ENCODE assay signal across 18 mouse cellular contexts in genomic region chr7:64045292-64045691, GRCm38 (mm10).
"Had no signal": no experiment of that assay in that cellular context is flagged by ENCODE, and none has a peak within 500 bp of the region (broad histone marks: within the 10 kb centered on the region; RNA-seq: fewer than 3 reads in every experiment).

No protein-coding gene starts in this region.

- ATAC-seq: midbrain, embryonic 16.5 days had no signal

- H3K4me2 ChIP-seq: lung, embryonic 14.5 days; midbrain, embryonic 12.5 days; neural tube, embryonic 13.5 days; neural tube, embryonic 15.5 days had no signal

- H3K36me3 ChIP-seq: midbrain, embryonic 10.5 days; midbrain, embryonic 12.5 days; neural tube, embryonic 13.5 days; neural tube, embryonic 15.5 days had no signal

- H3K9me3 ChIP-seq: midbrain, embryonic 12.5 days; neural tube, embryonic 13.5 days; neural tube, embryonic 15.5 days had no signal

- H3K27ac ChIP-seq: midbrain, embryonic 10.5 days; midbrain, embryonic 12.5 days; neural tube, embryonic 13.5 days; neural tube, embryonic 15.5 days had no signal

- H3K4me3 ChIP-seq: midbrain, embryonic 10.5 days; midbrain, embryonic 12.5 days; myocyte; neural tube, embryonic 13.5 days; neural tube, embryonic 15.5 days had no signal

- DNase-seq: lung, embryonic 14.5 days; lung, postnatal 10 days; lung, postnatal 4 days; midbrain, embryonic 14.5 days; retina, postnatal 1 day; right cerebral cortex, adult 18-20 months; right cerebral cortex, postnatal 25 days; right cerebral cortex, postnatal 4 days; spleen, adult 18-20 months; thymus, adult 18-20 months; thymus, postnatal 14 days; thymus, postnatal 36 days had no signal

- H3K9ac ChIP-seq: lung, embryonic 14.5 days; midbrain, embryonic 12.5 days; neural tube, embryonic 13.5 days; neural tube, embryonic 15.5 days had no signal

- H3K27me3 ChIP-seq: neural tube, embryonic 13.5 days; neural tube, embryonic 15.5 days had no signal
